Mouse (Mus musculus) hindbrain, embryonic 11.5 days (tissue): Measurements from ENCODE around the gene Ccdc159. TPM values are rescaled to one million over a fixed set of nuclear protein-coding genes. Genes with fewer than 3 reads are reported as not detected.
A peak's percentile ranks its signal among the peaks of the same experiment; 100 is the strongest.

Experiments used
- ATAC-seq: fragments of 200-750 bp; cut with Nextera tagmentation; 2 replicates; pipeline ENCODE4 v1.8.0; 2017; ENCODE audit warnings: mild to moderate bottlenecking, moderate TSS enrichment, moderate library complexity; ENCODE audit not compliant: low FRiP score
- DNase-seq: peaks from one replicate; pipeline ENCODE4 v3.0.0-alpha.2; 2015; ENCODE audit warnings: low spot score
- H3K27ac ChIP-seq: fragments of 300-500 bp; sonication (generic); 2 replicates; pipeline ENCODE4 v1.5.1; 2014; ENCODE audit warnings: mild to moderate bottlenecking, low read depth, low read length
- H3K27me3 ChIP-seq: fragments of 300-500 bp; sonication (generic); 2 replicates; pipeline ENCODE4 v1.6.1; 2014; ENCODE audit warnings: mild to moderate bottlenecking, low read length, moderate library complexity, mixed read lengths; ENCODE audit not compliant: control insufficient read depth, insufficient read depth
- H3K36me3 ChIP-seq: fragments of 300-500 bp; sonication (generic); 2 replicates; pipeline ENCODE4 v1.6.1; 2014; ENCODE audit warnings: mild to moderate bottlenecking, low read length, moderate library complexity, mixed read lengths; ENCODE audit not compliant: control insufficient read depth, insufficient read depth
- H3K4me1 ChIP-seq: fragments of 300-500 bp; sonication (generic); replicated peaks from 2 replicates; pipeline ENCODE4 v1.6.1; 2014; ENCODE audit warnings: low read length, mixed read lengths; ENCODE audit not compliant: control insufficient read depth, insufficient read depth
- H3K4me2 ChIP-seq: fragments of 300-500 bp; sonication (generic); replicated peaks from 2 replicates; pipeline ENCODE4 v1.6.1; 2014; ENCODE audit warnings: mild to moderate bottlenecking, low read depth, low read length
- H3K4me3 ChIP-seq: fragments of 300-500 bp; sonication (generic); 2 replicates; pipeline ENCODE4 v1.5.1; 2014; ENCODE audit warnings: low read depth, low read length
- H3K9ac ChIP-seq: fragments of 300-500 bp; sonication (generic); 2 replicates; pipeline ENCODE4 v1.6.1; 2014; ENCODE audit warnings: low read depth, low read length
- H3K9me3 ChIP-seq: fragments of 300-500 bp; sonication (generic); 2 replicates; pipeline ENCODE4 v1.6.1; 2016; ENCODE audit warnings: low read length; ENCODE audit not compliant: control insufficient read depth
- whole genome bisulfite sequencing: fragments of 180-500 bp; shearing (Covaris S2); extraction: QIAGEN DNeasy Blood & Tissue Kit; methylation state at CpG from one replicate; pipeline ENCODE4 v1.1.7; 2014; 5-methylcytosine and 5-hydroxymethylcytosine counted together
- polyA plus RNA-seq: library from polyadenylated mRNA; unstranded; fragments of >200 nt; fragmentation: Nextera tagmentation; extraction: Ambion mirVana; gene quantifications from 2 replicates; pipeline ENCODE4 v1.2.1, GENCODE M21; 2014

Ccdc159 gene
- polyA plus RNA-seq, 1 experiment from 2014 or later = 3.9 TPM

DNA sequence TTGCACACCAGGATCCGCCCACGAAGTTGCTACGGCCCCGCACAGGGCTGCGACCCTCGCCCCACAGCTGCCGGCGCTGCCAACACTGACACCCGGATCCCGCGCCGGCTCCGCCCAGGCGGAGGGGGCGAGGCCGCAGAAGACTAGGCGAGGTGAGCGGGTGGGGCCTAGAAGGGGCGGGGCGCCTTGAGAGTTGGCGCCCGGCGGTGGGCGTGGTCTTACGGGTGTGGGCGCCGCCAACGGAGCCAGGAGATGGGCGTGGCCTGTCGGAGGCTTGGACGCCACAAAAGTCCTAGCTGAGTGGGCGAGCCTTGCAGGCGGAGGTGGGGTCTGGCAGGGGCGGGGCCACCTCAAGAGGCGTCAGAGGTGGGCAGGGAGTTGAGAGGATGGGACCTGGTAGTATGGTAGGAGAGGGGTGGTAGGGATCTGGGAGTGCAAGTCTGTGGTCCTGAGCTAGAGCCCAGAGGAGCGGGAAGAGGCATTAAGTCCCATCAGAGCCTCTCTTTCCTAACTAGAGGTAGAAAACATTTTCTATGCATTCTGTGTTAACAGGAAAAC is 9.2 kb upstream of the Ccdc159 start, which contains the start of gene Rab3d:
TSS of gene Rab3d (minus strand) at position 158 of the 558 bp plus-strand sequence.
- peak; percentile 96 for ATAC-seq
- WGBS = under 1% methylated on average over 36 of the region's 36 CpGs
- Histone ChIP-seq H3K4me3 (peak within 1 kb of the TSS; percentile 52), H3K4me1 (peaks cover 2% of the 10 kb centered on the region; the same call in 1 of the 2 replicates), H3K36me3 (no peaks in the 10 kb centered on the region), H3K4me2 (peak within 1 kb of the TSS; percentile 96), H3K27ac (0 out of 2 replicates have a peak within 1 kb of the TSS, but pooled peaks have one; percentile 53), H3K9ac (peak within 1 kb of the TSS; percentile 69), H3K9me3 (no peaks in the 10 kb centered on the region), H3K27me3 (peaks cover 5% of the 10 kb centered on the region; the same call in 1 of the 2 replicates)
- DNase-seq = peak; percentile 99

DNA sequence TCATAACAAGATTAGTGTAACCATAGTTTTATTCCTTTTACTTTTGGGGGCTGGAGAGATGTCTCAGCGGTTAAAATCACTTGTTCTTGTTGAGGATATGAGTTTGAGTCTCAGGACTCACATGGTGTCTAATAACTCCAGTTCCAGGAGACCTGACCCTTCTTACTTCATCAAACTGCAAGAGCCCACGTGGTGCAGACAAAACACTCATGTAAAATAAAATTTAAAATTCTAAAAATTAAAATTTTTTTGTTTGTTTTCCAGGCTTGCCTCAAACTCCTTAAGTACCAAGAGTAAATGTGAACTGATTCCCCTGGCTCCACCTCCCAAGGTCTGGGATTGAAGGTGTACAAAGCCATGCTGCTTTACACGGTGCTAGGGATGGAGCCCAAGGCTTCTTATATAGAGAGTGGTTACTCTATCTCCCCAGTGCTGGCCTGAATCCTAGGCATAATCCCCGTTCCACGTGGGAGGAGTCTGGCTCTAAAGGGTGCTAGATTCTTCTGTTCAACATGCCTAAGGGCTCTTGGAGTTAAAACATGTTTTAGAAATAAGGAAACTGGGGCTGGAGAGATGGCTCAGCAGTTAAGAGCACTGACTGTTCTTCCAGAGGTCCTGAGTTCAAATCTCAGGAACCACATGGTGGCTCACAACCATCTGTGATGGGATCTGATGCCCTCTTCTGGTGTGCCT is 8.4 kb upstream of the Ccdc159 start:
- DNase-seq = no peak
- H3K4me2 ChIP-seq = peak overlapping the region; percentile 96; the same call in 1 of the 2 replicates
- no peak overlapping the region for H3K9ac ChIP-seq
- H3K4me1 ChIP-seq = peaks cover 2% of the 10 kb centered on the region; the same call in 1 of the 2 replicates
- no peak overlapping the region for H3K4me3 ChIP-seq
- no peak for ATAC-seq
- H3K27ac ChIP-seq = no peak overlapping the region
- no peaks in the 10 kb centered on the region for H3K36me3 ChIP-seq
- peaks cover 5% of the 10 kb centered on the region; the same call in 1 of the 2 replicates for H3K27me3 ChIP-seq
- 31% methylated on average over 5 of the region's 5 CpGs for WGBS
- H3K9me3 ChIP-seq = no peaks in the 10 kb centered on the region

DNA sequence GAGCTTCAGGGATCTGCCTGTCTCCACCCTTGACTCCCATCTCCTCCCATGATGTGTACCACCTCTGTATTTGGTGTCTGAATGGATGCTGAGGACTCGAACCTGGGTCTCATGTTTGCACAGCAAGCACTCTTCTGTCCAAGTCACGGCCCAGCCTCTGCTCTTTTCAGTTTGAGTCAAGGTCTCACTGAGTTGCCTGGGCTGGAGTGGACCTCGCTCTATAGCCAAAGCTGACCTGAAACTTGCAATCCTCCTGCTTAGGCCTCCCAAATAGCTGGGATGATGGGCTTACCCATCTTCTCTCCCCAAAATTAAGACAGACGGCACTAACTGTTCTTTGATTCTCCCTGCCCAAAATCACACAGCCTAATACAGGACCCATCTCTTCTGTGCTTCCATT is 4.2 kb upstream of the Ccdc159 start:
- H3K27ac ChIP-seq = no peak overlapping the region
- no peaks in the 10 kb centered on the region for H3K27me3 ChIP-seq
- WGBS = 89% methylated on average over 4 of the region's 4 CpGs
- peaks cover 4% of the 10 kb centered on the region for H3K4me1 ChIP-seq
- DNase-seq (no peak), ATAC-seq (no peak)
- no peak overlapping the region for H3K9ac ChIP-seq
- H3K9me3 ChIP-seq = no peaks in the 10 kb centered on the region
- no peak overlapping the region for H3K4me2 ChIP-seq
- H3K4me3 ChIP-seq = no peak overlapping the region
- H3K36me3 ChIP-seq = no peaks in the 10 kb centered on the region

DNA sequence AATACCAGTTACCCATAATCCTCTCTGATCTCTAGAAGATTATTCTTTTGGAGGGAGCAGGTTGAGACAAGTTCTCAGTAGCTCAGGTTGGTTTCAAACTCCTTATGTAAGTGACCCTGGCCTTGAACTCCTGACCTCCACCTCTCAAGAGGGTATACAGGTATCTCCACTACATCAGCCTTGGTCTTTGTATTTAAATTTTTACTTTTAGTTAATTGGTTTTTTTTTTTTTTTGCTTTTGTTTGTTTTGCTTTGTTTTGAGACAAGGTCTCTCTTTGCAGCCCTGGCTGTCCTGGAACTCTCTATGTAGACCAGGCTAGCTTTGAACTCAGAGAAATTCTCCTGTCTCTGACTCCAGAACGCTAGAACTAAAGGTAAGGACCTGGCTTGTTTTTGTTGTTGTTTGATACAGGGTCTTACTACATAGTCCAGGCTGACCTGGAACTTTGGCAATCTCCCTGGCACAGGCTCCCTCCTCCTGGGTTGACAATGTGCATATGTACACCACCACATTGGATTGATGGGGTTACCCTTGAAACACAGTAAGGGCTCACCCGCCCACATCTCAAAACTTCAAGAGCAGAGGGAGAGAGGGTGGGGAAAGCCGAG is 3.7 kb upstream of the Ccdc159 start:
- 76% methylated on average over 3 of the region's 3 CpGs for WGBS

DNA sequence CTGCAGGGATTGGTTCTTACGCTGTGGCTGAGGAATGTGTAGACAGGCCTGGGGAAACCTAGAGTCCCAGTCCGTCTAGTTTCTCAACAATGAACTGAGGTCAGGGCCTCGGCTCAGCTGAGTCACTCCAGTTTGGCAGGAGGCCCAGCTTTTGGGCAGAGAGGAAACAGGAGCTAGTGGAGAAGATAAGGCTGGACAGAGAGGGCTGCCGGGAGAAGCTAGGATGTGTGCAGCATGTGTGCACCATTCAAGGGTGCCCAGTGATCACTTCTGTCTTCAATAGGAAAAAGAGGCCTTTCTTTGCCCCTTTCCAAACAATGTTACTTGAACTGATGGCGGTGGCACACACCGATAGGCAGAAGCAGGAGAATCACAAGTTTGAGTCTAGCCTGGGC is 3.2 kb upstream of the Ccdc159 start:
- Histone ChIP-seq H3K9me3 (no peaks in the 10 kb centered on the region), H3K4me1 (peaks cover 4% of the 10 kb centered on the region; the same call in 1 of the 2 replicates), H3K4me3 (no peak overlapping the region), H3K27me3 (no peaks in the 10 kb centered on the region), H3K4me2 (no peak overlapping the region), H3K9ac (no peak overlapping the region), H3K27ac (no peak overlapping the region), H3K36me3 (no peaks in the 10 kb centered on the region)
- no peak for DNase-seq
- ATAC-seq = no peak
- WGBS = 83% methylated on average over 6 of the region's 6 CpGs

More for the DNA sequence above, 3.7 kb upstream of the Ccdc159 start:
- DNase-seq (no peak), ATAC-seq (no peak)
- no peaks in the 10 kb centered on the region for H3K27me3 ChIP-seq
- no peak overlapping the region for H3K27ac ChIP-seq
- peaks cover 4% of the 10 kb centered on the region; the same call in 1 of the 2 replicates for H3K4me1 ChIP-seq
- no peak overlapping the region for H3K9ac ChIP-seq
- no peaks in the 10 kb centered on the region for H3K9me3 ChIP-seq
- no peak overlapping the region for H3K4me2 ChIP-seq
- no peak overlapping the region for H3K4me3 ChIP-seq
- no peaks in the 10 kb centered on the region for H3K36me3 ChIP-seq

DNA sequence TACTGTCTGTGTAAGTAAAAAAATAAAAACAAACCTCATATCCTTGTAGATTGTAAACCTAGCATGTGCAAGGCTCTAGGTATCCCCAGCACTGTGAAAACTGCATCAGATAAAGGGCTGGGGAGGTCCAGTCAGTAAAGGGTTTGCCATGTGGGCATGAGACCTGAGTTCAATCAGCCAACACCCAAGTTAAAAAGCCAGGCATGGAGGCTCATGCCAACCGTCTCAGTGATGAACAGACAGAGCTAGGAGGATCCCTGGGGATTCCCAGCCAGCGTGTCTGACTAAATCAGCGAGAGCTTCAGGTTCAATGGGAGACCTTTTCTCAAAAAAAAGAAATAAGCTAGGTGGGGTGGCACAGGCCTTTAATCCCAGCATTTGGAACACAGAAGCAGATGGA is 2.2 kb upstream of the Ccdc159 start:
- no peak overlapping the region for H3K4me3 ChIP-seq
- no peak overlapping the region for H3K4me2 ChIP-seq
- ATAC-seq = no peak
- 87% methylated on average over 3 of the region's 3 CpGs for WGBS
- H3K27ac ChIP-seq = no peak overlapping the region
- DNase-seq = no peak
- peaks cover 4% of the 10 kb centered on the region; the same call in 1 of the 2 replicates for H3K4me1 ChIP-seq
- no peaks in the 10 kb centered on the region for H3K27me3 ChIP-seq
- H3K9ac ChIP-seq = no peak overlapping the region
- no peaks in the 10 kb centered on the region for H3K9me3 ChIP-seq
- H3K36me3 ChIP-seq = no peaks in the 10 kb centered on the region

DNA sequence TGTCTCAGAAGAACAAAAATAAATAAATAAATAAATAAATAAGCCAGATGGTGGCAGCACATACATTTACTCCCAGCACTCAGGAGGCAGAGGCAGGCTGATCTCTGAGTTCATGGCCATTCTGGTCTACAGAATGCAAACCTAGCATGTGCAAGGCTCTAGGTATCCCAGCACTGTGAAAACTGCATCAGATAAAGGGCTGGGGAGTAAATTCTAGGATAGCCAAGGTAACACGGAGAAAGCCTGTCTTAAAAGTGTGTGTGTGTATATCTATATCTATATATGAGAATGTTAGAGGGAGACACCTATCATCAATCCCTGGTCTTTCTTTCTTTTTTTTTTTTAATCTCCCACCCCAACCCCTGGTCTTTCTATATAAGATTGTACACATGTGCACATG is 1.8 kb upstream of the Ccdc159 start:
- Histone ChIP-seq H3K4me3 (no peak overlapping the region), H3K4me2 (no peak overlapping the region), H3K9ac (no peak overlapping the region), H3K4me1 (peaks cover 4% of the 10 kb centered on the region; the same call in 1 of the 2 replicates), H3K36me3 (no peaks in the 10 kb centered on the region), H3K27me3 (no peaks in the 10 kb centered on the region), H3K9me3 (no peaks in the 10 kb centered on the region), H3K27ac (no peak overlapping the region)
- DNase-seq (no peak), ATAC-seq (no peak)
- WGBS = 88% methylated on average over 1 of the region's 1 CpGs

DNA sequence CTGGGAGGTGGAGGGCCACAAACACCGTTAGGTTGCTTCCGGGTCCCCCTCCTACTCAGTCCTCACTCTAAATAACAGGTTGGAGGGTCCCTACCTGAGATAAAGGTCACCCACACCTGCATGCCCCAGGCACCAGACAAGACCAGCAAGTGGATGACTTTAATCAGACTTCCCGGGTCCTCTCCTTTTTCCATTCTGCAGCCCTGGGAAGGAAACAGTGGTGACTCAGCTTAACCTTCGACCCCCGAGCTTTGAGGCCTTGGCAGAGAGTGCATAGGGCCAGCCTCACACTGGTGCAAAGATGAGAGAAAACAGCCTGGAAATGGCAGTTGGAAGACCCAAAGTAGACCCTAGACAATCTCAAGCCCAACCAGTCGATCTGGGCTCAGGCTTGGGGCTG is 1.1 kb upstream of the Ccdc159 start:
- 86% methylated on average over 6 of the region's 6 CpGs for WGBS
- Histone ChIP-seq H3K9me3 (no peaks in the 10 kb centered on the region), H3K27me3 (no peaks in the 10 kb centered on the region), H3K27ac (no peak overlapping the region), H3K9ac (no peak overlapping the region), H3K4me3 (no peak overlapping the region), H3K4me2 (peak overlapping the region; percentile 71; the same call in 1 of the 2 replicates), H3K4me1 (peaks cover 4% of the 10 kb centered on the region; the same call in 1 of the 2 replicates), H3K36me3 (no peaks in the 10 kb centered on the region)
- no peak for ATAC-seq
- DNase-seq = no peak
